Mouse (Mus musculus) liver, embryonic 14.5 days (tissue): Measurements from ENCODE around the gene Pde12. TPM values are rescaled to one million over a fixed set of nuclear protein-coding genes. Genes with fewer than 3 reads are reported as not detected.

ENCODE experiments used
- ATAC-seq: fragments of 200-750 bp; cut with Nextera tagmentation; 2 replicates; pipeline ENCODE4 v1.8.0; 2017; ENCODE audit warnings: moderate number of reproducible peaks, mild to moderate bottlenecking, moderate library complexity; ENCODE audit not compliant: insufficient read depth
- DNase-seq, 3 experiments: peaks; one replicate each; pipeline ENCODE4 v3.0.0-alpha.2; 2012 to 2013; ENCODE audit warnings: low read depth in 3 of 3, low spot score in 3 of 3
- H3K27ac ChIP-seq: fragments of 300-500 bp; sonication (generic); 2 replicates; pipeline ENCODE4 v1.5.1; 2014; ENCODE audit warnings: moderate library complexity, mild to moderate bottlenecking, control low read depth, inconsistent platforms
- H3K27me3 ChIP-seq: fragments of 300-500 bp; sonication (generic); 2 replicates; pipeline ENCODE4 v1.6.1; 2014; ENCODE audit warnings: mild to moderate bottlenecking, low read length, moderate library complexity; ENCODE audit not compliant: control insufficient read depth, insufficient read depth
- H3K36me3 ChIP-seq: fragments of 300-500 bp; sonication (generic); replicated peaks from 2 replicates; pipeline ENCODE4 v1.6.1; 2014; ENCODE audit warnings: low read depth; ENCODE audit not compliant: control insufficient read depth, insufficient read depth
- H3K4me1 ChIP-seq, 2 experiments: fragments of 200-500 bp in 1 of 2; fragments of 300-500 bp in 1 of 2; sonication (generic) in 1 of 2; replicated peaks; 2 replicates each; pipeline ENCODE4 v1.6.1; 2012 to 2014; ENCODE audit warnings: antibody characterized with exemption in 1 of 2, inconsistent platforms in 1 of 2, low read length in 1 of 2; ENCODE audit not compliant: control insufficient read depth in 2 of 2, insufficient read depth in 2 of 2
- H3K4me2 ChIP-seq: fragments of 300-500 bp; sonication (generic); 2 replicates; pipeline ENCODE4 v1.6.1; 2014; ENCODE audit warnings: low read depth, mild to moderate bottlenecking, control low read depth, moderate library complexity
- H3K4me3 ChIP-seq, 2 experiments: fragments of 200-500 bp in 1 of 2; fragments of 300-500 bp in 1 of 2; sonication (generic) in 1 of 2; 2 replicates each; pipeline ENCODE4 v1.5.1; 2012 to 2014; ENCODE audit warnings: low read depth in 2 of 2, low read length in 2 of 2, mild to moderate bottlenecking in 2 of 2, control low read depth in 1 of 2, inconsistent platforms in 1 of 2, moderate library complexity in 1 of 2; ENCODE audit not compliant: insufficient read depth in 1 of 2
- H3K9ac ChIP-seq: fragments of 300-500 bp; sonication (generic); replicated peaks from 2 replicates; pipeline ENCODE4 v1.6.1; 2014; ENCODE audit warnings: mild to moderate bottlenecking, control low read depth, moderate library complexity
- H3K9me3 ChIP-seq: fragments of 300-500 bp; sonication (generic); 2 replicates; pipeline ENCODE4 v1.6.1; 2016; ENCODE audit warnings: low read length, mixed read lengths; ENCODE audit not compliant: control insufficient read depth
- CTCF ChIP-seq: IDR thresholded peaks from 2 replicates; pipeline ENCODE4 v1.5.1; 2016; ENCODE audit warnings: antibody characterized with exemption, low read depth, control low read depth
- EP300 ChIP-seq: IDR thresholded peaks from 2 replicates; pipeline ENCODE4 v1.6.1; 2016; ENCODE audit warnings: antibody characterized with exemption, low read depth
- WGBS: fragments of 180-500 bp; shearing (Covaris S2); extraction: QIAGEN DNeasy Blood & Tissue Kit; methylation state at CpG from one replicate; pipeline ENCODE4 v1.1.7; 2014; ENCODE audit not compliant: insufficient replicate concordance; 5-methylcytosine and 5-hydroxymethylcytosine counted together
- polyA plus RNA-seq, 2 experiments: library from polyadenylated mRNA; depleted of rRNA in 1 of 2; stranded (reverse) in 1 of 2; unstranded in 1 of 2; fragments of >200 nt; fragmentation: Nextera tagmentation in 1 of 2; extraction: Ambion mirVana in 1 of 2; gene quantifications; 2 replicates each; pipeline versions ENCODE4 v1.2.1 to v1.2.3; 2012 to 2014

Pde12 gene
- polyA plus RNA-seq, 2 experiments: 3.4 to 6.5 TPM

GRCm38 (mm10) chr14:26670964-26671363, 1.3 kb upstream of the Pde12 start:
- peak overlapping the region; percentile 85; the same call in 1 of the 2 replicates for H3K27ac ChIP-seq
- no peak for TF ChIP-seq EP300
- peak; percentile 19; the same call in 1 of the 2 replicates for TF ChIP-seq CTCF
- H3K9me3 ChIP-seq: no peaks in the 10 kb centered on the region
- ATAC-seq (no peak), DNase-seq (peak in 1 of 3 experiments; percentile 35)
- peaks cover 5% of the 10 kb centered on the region for H3K36me3 ChIP-seq
- H3K27me3 ChIP-seq: no peaks in the 10 kb centered on the region
- peak overlapping the region in 1 of 2 experiments; percentile 68; a peak in 1 of 4 replicates for H3K4me3 ChIP-seq
- peak overlapping the region; percentile 76 for H3K4me2 ChIP-seq
- peaks cover 23 to 26% of the 10 kb centered on the region in 2 experiments for H3K4me1 ChIP-seq
- H3K9ac ChIP-seq: no peak overlapping the region

- no peaks in the 10 kb centered on the region for H3K9me3 ChIP-seq
- H3K4me3 ChIP-seq: peak overlapping the region; percentile 68 to 95
- peak; percentile 37 for TF ChIP-seq CTCF
- no peak for TF ChIP-seq EP300
- peaks cover 12 to 21% of the 10 kb centered on the region in 2 experiments; a peak in 3 of 4 replicates for H3K4me1 ChIP-seq
- no peaks in the 10 kb centered on the region for H3K27me3 ChIP-seq
- DNase-seq: peak in 2 of 3 experiments; percentile 41 to 52
- under 1% methylated on average over 73 of the region's 73 CpGs for WGBS
- H3K27ac ChIP-seq: peak overlapping the region; percentile 85
- peak overlapping the region; percentile 76 for H3K4me2 ChIP-seq
- H3K36me3 ChIP-seq: peaks cover 20% of the 10 kb centered on the region
- peak; percentile 58 for ATAC-seq
- H3K9ac ChIP-seq: peak overlapping the region; percentile 72
Measured at GRCm38 (mm10) chr14:26668371-26669291, 1.1 kb downstream of the Pde12 start.

- no peak for DNase-seq
- Histone ChIP-seq H3K27ac (peak overlapping the region; percentile 85), H3K9ac (peak overlapping the region; percentile 72), H3K4me3 (peak overlapping the region; percentile 68 to 95), H3K36me3 (peaks cover 23% of the 10 kb centered on the region), H3K27me3 (no peaks in the 10 kb centered on the region), H3K4me2 (peak overlapping the region; percentile 76), H3K9me3 (no peaks in the 10 kb centered on the region), H3K4me1 (peaks cover 12 to 21% of the 10 kb centered on the region in 2 experiments; a peak in 3 of 4 replicates)
- ATAC-seq: no peak
- WGBS: 12% methylated on average over 6 of the region's 6 CpGs
- no peak for TF ChIP-seq EP300
Measured at GRCm38 (mm10) chr14:26667991-26668370, 1.7 kb downstream of the Pde12 start.

GRCm38 (mm10) chr14:26663851-26664250, 5.8 kb downstream of the Pde12 start:
- Histone ChIP-seq H3K9me3 (no peaks in the 10 kb centered on the region), H3K4me2 (no peak overlapping the region), H3K27me3 (no peaks in the 10 kb centered on the region), H3K9ac (no peak overlapping the region), H3K4me3 (no peak overlapping the region), H3K4me1 (peaks cover 6 to 9% of the 10 kb centered on the region in 2 experiments; a peak in 3 of 4 replicates), H3K36me3 (peaks cover 31% of the 10 kb centered on the region), H3K27ac (no peak overlapping the region)
- WGBS: 75% methylated on average over 2 of the region's 2 CpGs
- no peak for DNase-seq
- no peak for ATAC-seq
- TF ChIP-seq EP300: no peak
- TF ChIP-seq CTCF: no peak

GRCm38 (mm10) chr14:26662488-26662887, 7.2 kb downstream of the Pde12 start:
- ATAC-seq (peak; percentile 50), DNase-seq (no peak)
- no peak overlapping the region for H3K4me2 ChIP-seq
- H3K4me1 ChIP-seq: peaks cover 6 to 9% of the 10 kb centered on the region in 2 experiments; a peak in 3 of 4 replicates
- no peak overlapping the region for H3K27ac ChIP-seq
- H3K36me3 ChIP-seq: peaks cover 31% of the 10 kb centered on the region
- no peaks in the 10 kb centered on the region for H3K27me3 ChIP-seq
- H3K4me3 ChIP-seq: no peak overlapping the region
- WGBS: 35% methylated on average over 2 of the region's 2 CpGs
- 0 out of 2 replicates have a peak, but pooled peaks have one; percentile 24 for TF ChIP-seq EP300
- no peak for TF ChIP-seq CTCF
- H3K9me3 ChIP-seq: no peaks in the 10 kb centered on the region
- H3K9ac ChIP-seq: no peak overlapping the region
